Mouse (Mus musculus) right cerebral cortex, postnatal 10 days (tissue): ENCODE measurements at regions not wholly inside any gene's neighbourhood (a gene's known extent, or its start where the extent isn't known, plus 50 kb on each side); places are given as distances from the start of the nearest gene placed in this dataset.

Source experiments
- DNase-seq, 2 experiments: peaks; one replicate each; pipeline ENCODE4 v3.0.0; 2021; ENCODE audit warnings: low spot score in 2 of 2

GRCm38 (mm10) chr1:56453756-56454155 is 183.5 kb downstream of the Hsfy2 start:
- no peak for DNase-seq

- DNase-seq: no peak
Measured at GRCm38 (mm10) chr1:56442835-56443234, 194.4 kb downstream of the Hsfy2 start.

- no peak for DNase-seq
Measured at GRCm38 (mm10) chr1:56406786-56407185, 230.4 kb downstream of the Hsfy2 start.

- no peak for DNase-seq
Measured at GRCm38 (mm10) chr1:56403351-56403750, 233.9 kb downstream of the Hsfy2 start.

- no peak for DNase-seq
Measured at GRCm38 (mm10) chr1:56395832-56396231, 241.4 kb downstream of the Hsfy2 start.

GRCm38 (mm10) chr1:56387086-56387485 is 250.1 kb downstream of the Hsfy2 start:
- no peak for DNase-seq

GRCm38 (mm10) chr1:56366319-56366718 is 270.9 kb downstream of the Hsfy2 start:
- DNase-seq: no peak

GRCm38 (mm10) chr1:56360857-56361256 is 276.4 kb downstream of the Hsfy2 start:
- DNase-seq: no peak

- no peak for DNase-seq
Measured at GRCm38 (mm10) chr1:56346638-56347037, 290.6 kb downstream of the Hsfy2 start.

GRCm38 (mm10) chr1:56344952-56345351 is 292.3 kb downstream of the Hsfy2 start:
- DNase-seq: no peak

GRCm38 (mm10) chr1:56327381-56327780 is 309.9 kb downstream of the Hsfy2 start:
- DNase-seq: no peak

GRCm38 (mm10) chr1:56308586-56308985 is 328.6 kb downstream of the Hsfy2 start:
- no peak for DNase-seq

GRCm38 (mm10) chr1:56294391-56294790 is 342.8 kb downstream of the Hsfy2 start:
- DNase-seq: no peak

- no peak for DNase-seq
Measured at GRCm38 (mm10) chr1:56289748-56290147, 347.5 kb downstream of the Hsfy2 start.

GRCm38 (mm10) chr1:56286386-56287045 is 350.7 kb downstream of the Hsfy2 start:
- no peak for DNase-seq

- no peak for DNase-seq
Measured at GRCm38 (mm10) chr1:56261708-56262107, 375.5 kb downstream of the Hsfy2 start.

- DNase-seq: no peak
Measured at GRCm38 (mm10) chr1:56260759-56261158, 376.5 kb downstream of the Hsfy2 start.

- DNase-seq: peak in 1 of 2 experiments; percentile 29
Measured at GRCm38 (mm10) chr1:56256839-56257490, 380.3 kb downstream of the Hsfy2 start.

GRCm38 (mm10) chr1:56239686-56240085 is 397.5 kb downstream of the Hsfy2 start:
- no peak for DNase-seq

- no peak for DNase-seq
Measured at GRCm38 (mm10) chr1:56226314-56227008, 410.8 kb downstream of the Hsfy2 start.

- DNase-seq: no peak
Measured at GRCm38 (mm10) chr1:56219700-56220099, 417.5 kb downstream of the Hsfy2 start.

GRCm38 (mm10) chr1:56210712-56211371 is 426.4 kb downstream of the Hsfy2 start:
- DNase-seq: peak in 1 of 2 experiments; percentile 30
